Mouse (Mus musculus): ENCODE measurements around the gene Tmem145. TPM values are rescaled to one million over a fixed set of nuclear protein-coding genes. Genes with fewer than 3 reads are reported as not detected.

Tmem145 gene
- total and polyA plus RNA-seq, 2 experiments from 2014 or later: not detected

DNA sequence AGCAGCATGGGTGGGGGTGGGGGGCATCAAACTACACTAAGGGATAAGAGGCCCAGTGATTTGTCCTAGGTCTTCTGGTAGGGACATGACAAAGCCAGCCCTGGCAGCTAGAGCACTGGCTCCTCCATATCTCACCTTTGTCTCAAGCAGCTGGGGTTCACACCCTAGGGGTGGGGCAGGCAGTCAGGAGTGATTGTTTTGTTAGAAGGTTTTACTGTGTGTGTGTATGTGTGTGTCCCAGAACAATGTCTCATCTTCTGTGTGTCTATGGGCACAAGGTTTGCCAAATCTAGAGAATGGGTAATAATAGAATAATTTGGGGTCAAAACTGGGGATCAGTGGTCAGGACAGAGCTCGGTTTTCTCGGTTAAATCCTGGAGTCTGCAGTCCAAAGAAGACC lies 425 bp upstream of the Tmem145 start:
- no peaks in the 10 kb centered on the region for H3K36me3 ChIP-seq (replicated peaks; ENCODE audit: control insufficient read depth, insufficient read depth, low read length)

DNA sequence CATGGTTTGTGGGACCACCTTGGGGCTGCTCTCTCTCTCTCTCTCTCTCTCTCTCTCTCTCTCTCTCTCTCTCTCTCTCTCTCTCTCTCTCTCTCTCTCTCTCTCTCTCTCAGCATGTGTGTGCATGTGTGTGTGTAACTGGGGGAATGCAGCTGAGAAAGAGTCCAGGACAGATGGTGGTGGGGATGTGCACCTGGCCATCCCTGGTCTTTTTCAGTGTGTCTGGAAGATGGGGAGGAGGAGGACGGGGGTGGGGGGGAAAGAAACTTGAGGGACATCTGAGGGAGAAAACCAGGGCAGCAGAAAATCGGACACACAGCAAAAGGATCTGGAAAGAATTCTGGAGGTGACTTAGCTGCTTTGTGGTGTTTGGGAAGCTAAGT lies 699 bp downstream of the Tmem145 start:
- H3K9ac ChIP-seq (replicated peaks; ENCODE audit: low read depth, low read length): no peak overlapping the region
- H3K4me2 ChIP-seq (ENCODE audit: low read depth, low read length): no peak overlapping the region
- H3K4me3 ChIP-seq (ENCODE audit: low read depth, low read length): no peak overlapping the region
- peaks cover 49% of the 10 kb centered on the region for H3K27me3 ChIP-seq (ENCODE audit: control insufficient read depth, insufficient read depth, low read length)
- H3K9me3 ChIP-seq (replicated peaks; ENCODE audit: control insufficient read depth, low read length): no peaks in the 10 kb centered on the region
- H3K27ac ChIP-seq (ENCODE audit: low read depth): no peak overlapping the region
- peaks cover 7% of the 10 kb centered on the region; the same call in 1 of the 2 replicates for H3K4me1 ChIP-seq (ENCODE audit: control insufficient read depth, insufficient read depth)
- no peaks in the 10 kb centered on the region for H3K36me3 ChIP-seq (replicated peaks; ENCODE audit: control insufficient read depth, insufficient read depth, low read length)
- ATAC-seq (ENCODE audit: insufficient read depth, low read depth) (no peak), DNase-seq (ENCODE audit: low spot score) (no peak)
- no peak for TF ChIP-seq EP300 (IDR thresholded peaks at IDR 0.05; ENCODE audit: low read depth)
- no peak for TF ChIP-seq CTCF (IDR thresholded peaks at IDR 0.05; ENCODE audit: low read depth)
- 43% methylated on average over 2 of the region's 2 CpGs for WGBS

More for the DNA sequence above, 425 bp upstream of the Tmem145 start:
- ATAC-seq (ENCODE audit: insufficient read depth, low read depth): no peak
- peaks cover 41% of the 10 kb centered on the region for H3K27me3 ChIP-seq (ENCODE audit: control insufficient read depth, insufficient read depth, low read length)
- H3K27ac ChIP-seq (ENCODE audit: low read depth): no peak overlapping the region
- DNase-seq (ENCODE audit: low spot score): no peak
- TF ChIP-seq EP300 (IDR thresholded peaks at IDR 0.05; ENCODE audit: low read depth) (no peak), CTCF (IDR thresholded peaks at IDR 0.05; ENCODE audit: low read depth) (no peak)
- H3K4me1 ChIP-seq (ENCODE audit: control insufficient read depth, insufficient read depth): peaks cover 7% of the 10 kb centered on the region; the same call in 1 of the 2 replicates
- no peak overlapping the region for H3K9ac ChIP-seq (replicated peaks; ENCODE audit: low read depth, low read length)
- H3K4me3 ChIP-seq (ENCODE audit: low read depth, low read length): peak overlapping the region; percentile 50
- H3K4me2 ChIP-seq (ENCODE audit: low read depth, low read length): peak overlapping the region; percentile 79
- no peaks in the 10 kb centered on the region for H3K9me3 ChIP-seq (replicated peaks; ENCODE audit: control insufficient read depth, low read length)
- 0% methylated on average over 2 of the region's 2 CpGs for WGBS

DNA sequence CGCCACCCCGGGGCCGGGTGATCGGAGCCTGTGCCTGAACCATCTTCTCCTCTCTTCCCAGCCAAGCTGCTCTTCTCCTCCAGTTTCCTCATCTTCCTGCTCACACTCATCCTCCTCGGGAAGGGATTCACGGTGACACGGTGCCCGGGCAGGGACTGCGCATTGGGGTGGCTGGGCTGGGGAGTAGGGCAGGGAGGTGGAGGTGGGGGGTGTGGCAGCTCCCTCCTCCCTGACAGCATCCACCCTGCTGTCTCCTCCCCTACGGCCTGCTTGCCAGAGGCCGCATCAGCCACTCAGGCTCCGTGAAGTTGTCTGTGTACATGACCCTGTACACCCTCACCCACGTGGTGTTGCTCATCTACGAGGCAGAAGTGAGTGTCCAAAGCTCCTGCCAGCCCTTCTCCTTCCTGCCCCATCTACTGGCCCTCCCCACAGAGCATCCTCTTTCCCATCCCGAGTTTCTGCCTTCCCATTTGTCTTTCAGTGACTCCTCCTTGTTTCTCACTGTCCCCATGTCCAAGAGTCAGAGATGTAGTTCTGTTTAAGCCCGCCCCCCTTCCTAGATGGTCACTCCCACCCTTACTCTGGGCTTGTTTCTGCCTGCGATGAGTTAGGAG lies 2.9 kb downstream of the Tmem145 start:
- Histone ChIP-seq H3K4me1 (ENCODE audit: control insufficient read depth, insufficient read depth) (peaks cover 7% of the 10 kb centered on the region; the same call in 1 of the 2 replicates), H3K4me3 (ENCODE audit: low read depth, low read length) (no peak overlapping the region), H3K27me3 (ENCODE audit: control insufficient read depth, insufficient read depth, low read length) (peaks cover 71% of the 10 kb centered on the region), H3K9ac (replicated peaks; ENCODE audit: low read depth, low read length) (no peak overlapping the region), H3K4me2 (ENCODE audit: low read depth, low read length) (no peak overlapping the region), H3K27ac (ENCODE audit: low read depth) (no peak overlapping the region), H3K9me3 (replicated peaks; ENCODE audit: control insufficient read depth, low read length) (no peaks in the 10 kb centered on the region), H3K36me3 (replicated peaks; ENCODE audit: control insufficient read depth, insufficient read depth, low read length) (no peaks in the 10 kb centered on the region)
- no peak for ATAC-seq (ENCODE audit: insufficient read depth, low read depth)
- TF ChIP-seq EP300 (IDR thresholded peaks at IDR 0.05; ENCODE audit: low read depth): no peak
- 45% methylated on average over 17 of the region's 17 CpGs for WGBS
- no peak for DNase-seq (ENCODE audit: low spot score)

DNA sequence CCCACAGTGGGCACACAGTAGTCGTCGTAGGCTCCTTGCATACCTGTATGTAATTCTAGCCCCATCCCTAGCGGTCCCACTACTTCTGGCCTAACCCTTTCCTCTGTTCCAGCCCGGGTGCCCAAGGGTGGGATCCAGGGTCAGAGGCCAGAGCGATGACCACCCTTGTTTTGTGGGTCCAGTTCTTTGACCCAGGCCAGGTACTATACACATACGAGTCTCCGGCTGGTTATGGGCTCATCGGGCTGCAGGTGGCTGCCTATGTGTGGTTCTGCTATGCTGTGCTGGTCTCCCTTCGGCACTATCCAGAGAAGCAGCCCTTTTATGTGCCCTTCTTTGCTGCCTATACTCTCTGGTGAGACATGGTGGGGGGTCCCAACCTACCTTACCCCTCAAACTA lies 3.5 kb downstream of the Tmem145 start:
- no peaks in the 10 kb centered on the region for H3K36me3 ChIP-seq (replicated peaks; ENCODE audit: control insufficient read depth, insufficient read depth, low read length)
- H3K9me3 ChIP-seq (replicated peaks; ENCODE audit: control insufficient read depth, low read length): no peaks in the 10 kb centered on the region
- H3K4me2 ChIP-seq (ENCODE audit: low read depth, low read length): no peak overlapping the region
- H3K27ac ChIP-seq (ENCODE audit: low read depth): no peak overlapping the region
- DNase-seq (ENCODE audit: low spot score): no peak
- peaks cover 7% of the 10 kb centered on the region; the same call in 1 of the 2 replicates for H3K4me1 ChIP-seq (ENCODE audit: control insufficient read depth, insufficient read depth)
- TF ChIP-seq EP300 (IDR thresholded peaks at IDR 0.05; ENCODE audit: low read depth) (no peak), CTCF (IDR thresholded peaks at IDR 0.05; ENCODE audit: low read depth) (no peak)
- peaks cover 77% of the 10 kb centered on the region for H3K27me3 ChIP-seq (ENCODE audit: control insufficient read depth, insufficient read depth, low read length)
- no peak for ATAC-seq (ENCODE audit: insufficient read depth, low read depth)
- H3K9ac ChIP-seq (replicated peaks; ENCODE audit: low read depth, low read length): no peak overlapping the region
- H3K4me3 ChIP-seq (ENCODE audit: low read depth, low read length): no peak overlapping the region
- WGBS: 81% methylated on average over 9 of the region's 9 CpGs

DNA sequence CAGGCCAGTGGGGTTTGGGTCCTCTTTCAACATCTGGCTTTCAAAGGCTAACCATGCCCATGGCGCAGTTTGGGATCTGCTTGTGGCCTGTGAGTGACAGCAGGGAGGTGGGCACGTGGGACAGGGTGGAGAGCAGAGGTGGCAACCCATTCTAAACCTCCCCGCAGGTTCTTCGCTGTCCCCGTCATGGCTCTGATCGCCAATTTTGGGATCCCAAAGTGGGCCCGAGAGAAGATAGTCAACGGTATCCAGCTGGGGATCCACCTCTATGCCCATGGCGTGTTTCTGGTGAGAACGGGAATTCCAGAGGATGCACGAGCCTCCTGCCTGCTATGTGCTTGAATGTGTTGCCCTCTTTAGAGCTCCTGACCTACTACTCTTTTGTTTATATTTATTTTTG lies 5.3 kb downstream of the Tmem145 start:
- Histone ChIP-seq H3K4me3 (ENCODE audit: low read depth, low read length) (no peak overlapping the region), H3K9me3 (replicated peaks; ENCODE audit: control insufficient read depth, low read length) (no peaks in the 10 kb centered on the region), H3K36me3 (replicated peaks; ENCODE audit: control insufficient read depth, insufficient read depth, low read length) (no peaks in the 10 kb centered on the region), H3K9ac (replicated peaks; ENCODE audit: low read depth, low read length) (no peak overlapping the region), H3K27me3 (ENCODE audit: control insufficient read depth, insufficient read depth, low read length) (peaks cover 82% of the 10 kb centered on the region), H3K27ac (ENCODE audit: low read depth) (no peak overlapping the region), H3K4me1 (ENCODE audit: control insufficient read depth, insufficient read depth) (peaks cover 7% of the 10 kb centered on the region; the same call in 1 of the 2 replicates), H3K4me2 (ENCODE audit: low read depth, low read length) (no peak overlapping the region)
- ATAC-seq (ENCODE audit: insufficient read depth, low read depth) (no peak), DNase-seq (ENCODE audit: low spot score) (no peak)
- TF ChIP-seq CTCF (IDR thresholded peaks at IDR 0.05; ENCODE audit: low read depth) (no peak), EP300 (IDR thresholded peaks at IDR 0.05; ENCODE audit: low read depth) (no peak)
- 75% methylated on average over 11 of the region's 11 CpGs for WGBS

DNA sequence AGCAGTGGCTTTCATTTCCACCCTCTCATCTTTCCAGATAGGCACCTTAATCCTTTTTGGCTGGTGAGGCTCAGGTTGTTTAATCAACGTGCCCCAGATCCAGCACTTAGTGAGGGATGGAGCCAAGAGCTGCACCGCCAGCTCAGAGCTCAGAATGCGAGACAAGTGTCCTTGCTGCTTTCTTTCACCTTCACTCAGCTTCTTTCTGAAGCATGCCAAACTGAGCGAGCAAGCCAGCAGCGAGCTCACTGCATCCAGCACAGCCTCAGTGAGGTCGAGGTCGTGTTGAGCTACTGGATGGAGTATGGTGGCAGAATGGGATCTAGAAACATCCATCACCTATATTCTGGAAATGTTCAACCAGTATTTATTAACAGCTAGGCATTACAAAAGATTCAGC lies 7.4 kb downstream of the Tmem145 start:
- TF ChIP-seq CTCF (IDR thresholded peaks at IDR 0.05; ENCODE audit: low read depth): no peak
- no peak for TF ChIP-seq EP300 (IDR thresholded peaks at IDR 0.05; ENCODE audit: low read depth)
- H3K4me3 ChIP-seq (ENCODE audit: low read depth, low read length): no peak overlapping the region
- no peak for ATAC-seq (ENCODE audit: insufficient read depth, low read depth)
- WGBS: 18% methylated on average over 7 of the region's 7 CpGs
- no peak overlapping the region for H3K9ac ChIP-seq (replicated peaks; ENCODE audit: low read depth, low read length)
- no peak overlapping the region for H3K4me2 ChIP-seq (ENCODE audit: low read depth, low read length)
- H3K27me3 ChIP-seq (ENCODE audit: control insufficient read depth, insufficient read depth, low read length): peaks cover 62% of the 10 kb centered on the region
- no peaks in the 10 kb centered on the region for H3K9me3 ChIP-seq (replicated peaks; ENCODE audit: control insufficient read depth, low read length)
- no peak overlapping the region for H3K27ac ChIP-seq (ENCODE audit: low read depth)
- DNase-seq (ENCODE audit: low spot score): no peak
- H3K4me1 ChIP-seq (ENCODE audit: control insufficient read depth, insufficient read depth): peaks cover 7% of the 10 kb centered on the region; the same call in 1 of the 2 replicates
- no peaks in the 10 kb centered on the region for H3K36me3 ChIP-seq (replicated peaks; ENCODE audit: control insufficient read depth, insufficient read depth, low read length)

Measured in heart, postnatal 0 days (tissue).